Mouse (Mus musculus) neural tube, embryonic 11.5 days (tissue): ENCODE measurements at regions not wholly inside any gene's neighbourhood (a gene's known extent, or its start where the extent isn't known, plus 50 kb on each side); places are given as distances from the start of the nearest gene placed in this dataset.

Experiments used
- ATAC-seq: fragments of 200-750 bp; cut with Nextera tagmentation; 2 replicates; pipeline ENCODE4 v1.8.0; 2017; ENCODE audit warnings: moderate number of reproducible peaks, mild to moderate bottlenecking, moderate TSS enrichment, moderate library complexity; ENCODE audit not compliant: insufficient read depth, low FRiP score, low TSS enrichment
- DNase-seq: peaks from one replicate; pipeline ENCODE4 v3.0.0-alpha.2; 2015; ENCODE audit warnings: low spot score
- H3K27ac ChIP-seq: fragments of 300-500 bp; sonication (generic); 2 replicates; pipeline ENCODE4 v1.5.1; 2014; ENCODE audit warnings: low read depth, mild to moderate bottlenecking, low read length
- H3K27me3 ChIP-seq: fragments of 300-500 bp; sonication (generic); 2 replicates; pipeline ENCODE4 v1.6.1; 2014; ENCODE audit warnings: mild to moderate bottlenecking, low read length, mixed read lengths; ENCODE audit not compliant: control insufficient read depth, insufficient read depth
- H3K36me3 ChIP-seq: fragments of 300-500 bp; sonication (generic); 2 replicates; pipeline ENCODE4 v1.6.1; 2014; ENCODE audit warnings: mild to moderate bottlenecking, low read length, moderate library complexity, mixed read lengths; ENCODE audit not compliant: control insufficient read depth, insufficient read depth
- H3K4me1 ChIP-seq: fragments of 300-500 bp; sonication (generic); 2 replicates; pipeline ENCODE4 v1.6.1; 2014; ENCODE audit warnings: low read length, mixed read lengths; ENCODE audit not compliant: control insufficient read depth, insufficient read depth
- H3K4me2 ChIP-seq: fragments of 300-500 bp; sonication (generic); 2 replicates; pipeline ENCODE4 v1.6.1; 2014; ENCODE audit warnings: low read depth, mild to moderate bottlenecking, moderate library complexity
- H3K4me3 ChIP-seq: fragments of 300-500 bp; sonication (generic); 2 replicates; pipeline ENCODE4 v1.5.1; 2014; ENCODE audit warnings: low read depth, low read length
- H3K9ac ChIP-seq: fragments of 300-500 bp; sonication (generic); 2 replicates; pipeline ENCODE4 v1.6.1; 2014; ENCODE audit warnings: mild to moderate bottlenecking, low read length
- H3K9me3 ChIP-seq: fragments of 300-500 bp; sonication (generic); 2 replicates; pipeline ENCODE4 v1.6.1; 2016; ENCODE audit warnings: low read length; ENCODE audit not compliant: control insufficient read depth
- WGBS: fragments of 180-500 bp; shearing (Covaris S2); extraction: QIAGEN DNeasy Blood & Tissue Kit; methylation state at CpG from one replicate; pipeline ENCODE4 v1.1.7; 2014; 5-methylcytosine and 5-hydroxymethylcytosine counted together

DNA sequence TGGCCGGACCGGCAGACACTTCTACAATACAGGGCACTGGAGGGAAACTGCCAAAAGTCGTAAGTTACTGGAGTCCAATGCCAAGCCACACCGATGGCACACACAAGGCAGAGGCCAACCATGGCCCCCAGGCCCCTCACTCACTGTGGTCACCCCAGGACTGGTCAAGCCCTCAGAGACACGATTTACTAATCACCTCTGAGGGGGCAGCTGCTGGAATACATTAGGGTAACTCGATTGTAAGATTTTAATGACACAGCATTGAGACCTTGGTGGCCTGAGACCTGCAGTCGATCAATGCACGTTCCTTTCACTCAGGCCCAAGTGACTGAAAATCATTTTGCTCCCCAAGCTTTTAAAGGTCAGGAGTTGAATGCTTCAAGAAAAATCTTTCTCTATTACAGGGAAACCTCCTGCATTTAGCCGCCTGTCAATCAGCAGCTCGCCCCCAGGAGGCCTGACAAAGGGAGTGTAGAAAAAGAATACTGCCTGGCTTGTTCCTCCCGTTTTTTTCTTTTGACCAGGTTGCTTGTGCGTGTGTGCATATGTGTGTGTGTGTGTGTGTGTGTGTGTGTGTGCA lies 156.2 kb downstream of the Tle3 start:
- no peak overlapping the region for H3K27ac ChIP-seq

DNA sequence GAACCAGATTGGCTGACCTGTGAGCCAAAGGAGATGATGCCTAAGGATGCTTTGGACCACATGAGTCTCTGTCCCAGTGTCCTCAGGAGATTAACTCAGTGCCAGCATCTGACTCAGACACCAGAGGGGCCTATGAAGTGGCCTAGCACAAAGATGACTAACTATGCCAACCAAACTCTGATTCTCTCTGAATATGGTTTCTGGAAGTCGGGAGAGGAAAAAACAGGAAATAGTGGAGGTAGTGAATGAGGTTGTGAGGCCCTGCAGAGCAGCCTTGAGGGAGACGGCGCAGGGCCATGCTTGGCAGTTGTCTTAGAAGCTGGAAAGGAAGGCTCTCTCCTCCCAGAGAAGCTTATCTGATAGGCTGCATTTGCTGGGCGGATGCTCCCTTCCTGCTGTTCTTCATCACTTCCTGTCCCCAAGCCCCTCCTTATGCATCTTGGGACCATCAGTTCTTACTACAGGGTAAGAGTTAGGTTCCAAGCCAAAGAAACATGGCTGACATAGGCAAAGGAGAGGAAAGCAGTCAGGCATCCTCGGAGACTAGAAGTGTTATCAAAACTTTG lies 155.4 kb downstream of the Tle3 start:
- Histone ChIP-seq H3K9ac (no peak overlapping the region), H3K27ac (no peak overlapping the region), H3K27me3 (no peaks in the 10 kb centered on the region), H3K36me3 (no peaks in the 10 kb centered on the region), H3K9me3 (no peaks in the 10 kb centered on the region), H3K4me3 (no peak overlapping the region), H3K4me1 (peaks cover 10% of the 10 kb centered on the region), H3K4me2 (no peak overlapping the region)
- DNase-seq (no peak), ATAC-seq (no peak)
- WGBS = 86% methylated on average over 5 of the region's 5 CpGs

More for the DNA sequence above, 156.2 kb downstream of the Tle3 start:
- 54% methylated on average over 12 of the region's 12 CpGs for WGBS
- H3K27me3 ChIP-seq = no peaks in the 10 kb centered on the region
- ATAC-seq (no peak), DNase-seq (peak; percentile 49)
- peaks cover 10% of the 10 kb centered on the region for H3K4me1 ChIP-seq
- no peak overlapping the region for H3K4me3 ChIP-seq
- H3K36me3 ChIP-seq = no peaks in the 10 kb centered on the region
- H3K9me3 ChIP-seq = no peaks in the 10 kb centered on the region
- H3K4me2 ChIP-seq = no peak overlapping the region
- no peak overlapping the region for H3K9ac ChIP-seq

- Histone ChIP-seq H3K36me3 (no peaks in the 10 kb centered on the region), H3K27me3 (no peaks in the 10 kb centered on the region), H3K9me3 (no peaks in the 10 kb centered on the region), H3K27ac (no peak overlapping the region), H3K4me1 (no peaks in the 10 kb centered on the region), H3K4me3 (no peak overlapping the region), H3K9ac (no peak overlapping the region), H3K4me2 (no peak overlapping the region)
- whole genome bisulfite sequencing = 88% methylated on average over 5 of the region's 5 CpGs
- no peak for DNase-seq
- ATAC-seq = no peak
Observed at GRCm38 (mm10) chr9:61520136-61520535, 148.0 kb downstream of the Tle3 start.

DNA sequence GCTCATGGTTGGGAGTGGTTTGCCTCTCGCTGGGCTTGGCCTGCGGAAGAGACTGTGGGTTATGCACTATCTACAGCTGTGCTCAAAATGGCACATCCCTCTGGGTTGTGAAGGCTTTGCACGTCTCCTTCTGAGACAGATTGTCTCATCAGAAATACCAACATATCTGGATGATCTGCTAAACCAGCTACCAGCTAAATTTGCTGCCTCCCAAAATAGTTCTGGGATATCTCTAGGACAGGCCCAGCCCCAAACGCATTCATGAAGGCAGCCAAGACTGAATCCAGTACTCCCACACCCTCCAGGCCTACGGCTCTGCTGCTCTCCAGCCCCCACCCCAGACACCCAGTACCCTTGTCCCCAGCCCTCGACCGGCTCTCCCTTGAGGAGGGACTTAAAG lies 145.7 kb downstream of the Tle3 start:
- no peak overlapping the region for H3K27ac ChIP-seq
- no peaks in the 10 kb centered on the region for H3K4me1 ChIP-seq
- no peaks in the 10 kb centered on the region for H3K36me3 ChIP-seq
- no peak for DNase-seq
- ATAC-seq = no peak
- H3K27me3 ChIP-seq = no peaks in the 10 kb centered on the region
- 86% methylated on average over 7 of the region's 7 CpGs for WGBS
- no peak overlapping the region for H3K9ac ChIP-seq
- no peak overlapping the region for H3K4me2 ChIP-seq
- H3K4me3 ChIP-seq = no peak overlapping the region
- no peaks in the 10 kb centered on the region for H3K9me3 ChIP-seq

- peak; percentile 24 for DNase-seq
- no peak overlapping the region for H3K27ac ChIP-seq
Observed at GRCm38 (mm10) chr9:61511436-61511835, 139.3 kb downstream of the Tle3 start.

GRCm38 (mm10) chr9:61510217-61510893 lies 138.2 kb downstream of the Tle3 start:
- Histone ChIP-seq H3K27ac (no peak overlapping the region), H3K4me2 (peak overlapping the region; percentile 28), H3K27me3 (no peaks in the 10 kb centered on the region), H3K4me3 (no peak overlapping the region), H3K36me3 (no peaks in the 10 kb centered on the region), H3K4me1 (peaks cover 13% of the 10 kb centered on the region), H3K9ac (no peak overlapping the region), H3K9me3 (no peaks in the 10 kb centered on the region)
- ATAC-seq = peak; percentile 48; the same call in 1 of the 2 replicates
- DNase-seq = peak; percentile 57
- 26% methylated on average over 14 of the region's 14 CpGs for WGBS

More at GRCm38 (mm10) chr9:61511436-61511835, 139.3 kb downstream of the Tle3 start:
- Histone ChIP-seq H3K9me3 (no peaks in the 10 kb centered on the region), H3K4me1 (peaks cover 13% of the 10 kb centered on the region), H3K9ac (no peak overlapping the region), H3K4me3 (no peak overlapping the region), H3K36me3 (no peaks in the 10 kb centered on the region), H3K27me3 (no peaks in the 10 kb centered on the region), H3K4me2 (no peak overlapping the region)
- no peak for ATAC-seq

- Histone ChIP-seq H3K27ac (no peak overlapping the region), H3K4me2 (peak overlapping the region; percentile 28), H3K36me3 (no peaks in the 10 kb centered on the region), H3K9me3 (no peaks in the 10 kb centered on the region), H3K27me3 (no peaks in the 10 kb centered on the region), H3K9ac (no peak overlapping the region), H3K4me1 (peaks cover 13% of the 10 kb centered on the region), H3K4me3 (no peak overlapping the region)
- WGBS = 8% methylated on average over 26 of the region's 26 CpGs
- ATAC-seq (peak; percentile 72; the same call in 1 of the 2 replicates), DNase-seq (peak; percentile 69)
Observed at GRCm38 (mm10) chr9:61509591-61510191, 137.5 kb downstream of the Tle3 start.

GRCm38 (mm10) chr9:61509091-61509490 lies 136.9 kb downstream of the Tle3 start:
- Histone ChIP-seq H3K9ac (no peak overlapping the region), H3K27ac (no peak overlapping the region)

More at GRCm38 (mm10) chr9:61509091-61509490, 136.9 kb downstream of the Tle3 start:
- H3K27me3 ChIP-seq = no peaks in the 10 kb centered on the region
- no peak overlapping the region for H3K4me2 ChIP-seq
- WGBS = 75% methylated on average over 5 of the region's 5 CpGs
- H3K36me3 ChIP-seq = no peaks in the 10 kb centered on the region
- peaks cover 13% of the 10 kb centered on the region for H3K4me1 ChIP-seq
- ATAC-seq = no peak
- no peak overlapping the region for H3K4me3 ChIP-seq
- H3K9me3 ChIP-seq = no peaks in the 10 kb centered on the region
- no peak for DNase-seq
